In the genomic region with DNA sequence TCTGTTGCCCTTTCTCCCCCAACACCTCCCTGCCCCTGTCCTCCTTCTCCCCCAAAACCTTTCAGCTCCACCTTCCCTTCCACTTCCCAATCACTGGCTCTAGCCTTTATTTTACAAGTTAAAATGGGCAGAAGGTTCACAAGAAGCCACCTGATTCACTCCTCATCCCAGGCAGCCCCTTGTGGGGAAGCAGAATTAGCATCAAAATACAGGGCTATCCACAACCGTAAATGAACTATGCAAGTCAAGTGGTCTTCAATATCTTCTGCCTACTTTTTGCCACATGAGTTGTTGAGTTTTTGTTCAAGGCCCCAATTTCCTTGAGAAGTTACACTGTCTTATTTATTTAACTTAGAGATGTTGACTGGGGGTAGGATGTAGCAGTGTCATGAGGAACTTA, we compare ENCODE assay signal across 35 mouse cellular contexts.
"Had no signal": no experiment of that assay in that cellular context is flagged by ENCODE, and none has a peak within 500 bp of the region (broad histone marks: within the 10 kb centered on the region; RNA-seq: fewer than 3 reads in every experiment).

No protein-coding gene starts in this region.

- H3K9me3 ChIP-seq: heart, embryonic 10.5 days; heart, embryonic 12.5 days; heart, embryonic 13.5 days; heart, embryonic 15.5 days; hindbrain, embryonic 10.5 days; hindbrain, embryonic 12.5 days; hindbrain, embryonic 13.5 days; hindbrain, embryonic 15.5 days; intestine, embryonic 15.5 days; kidney, embryonic 15.5 days had no signal

- H3K9ac ChIP-seq: heart, embryonic 12.5 days; heart, embryonic 13.5 days; heart, embryonic 15.5 days; hindbrain, embryonic 12.5 days; hindbrain, embryonic 13.5 days; hindbrain, embryonic 14.5 days; hindbrain, embryonic 15.5 days; intestine, embryonic 15.5 days; kidney, embryonic 15.5 days had no signal

- H3K4me1 ChIP-seq: heart, embryonic 10.5 days; heart, embryonic 12.5 days; heart, embryonic 13.5 days; heart, embryonic 15.5 days; hindbrain, embryonic 10.5 days; hindbrain, embryonic 12.5 days; hindbrain, embryonic 13.5 days; hindbrain, embryonic 15.5 days; intestine, embryonic 15.5 days; kidney, embryonic 15.5 days had no signal

- H3K27me3 ChIP-seq: heart, embryonic 12.5 days; heart, embryonic 13.5 days; heart, embryonic 15.5 days; hindbrain, embryonic 12.5 days; hindbrain, embryonic 13.5 days; hindbrain, embryonic 15.5 days; intestine, embryonic 15.5 days; kidney, embryonic 15.5 days had no signal

- H3K36me3 ChIP-seq: heart, embryonic 10.5 days; heart, embryonic 12.5 days; heart, embryonic 13.5 days; heart, embryonic 15.5 days; hindbrain, embryonic 10.5 days; hindbrain, embryonic 12.5 days; hindbrain, embryonic 13.5 days; hindbrain, embryonic 15.5 days; intestine, embryonic 15.5 days; kidney, embryonic 15.5 days had no signal

- DNase-seq: heart, postnatal 10 days; heart, postnatal 14 days; heart, postnatal 36 days; heart, postnatal 4 days; kidney, adult 11 months; kidney, adult 18-20 months; kidney, adult 2 months; kidney, adult 8-10 months; kidney, adult 9 months; kidney, postnatal 10 days; kidney, postnatal 14 days; kidney, postnatal 25 days; kidney, postnatal 36 days; kidney, postnatal 4 days; layer of hippocampus, adult 9-11 months; layer of hippocampus, postnatal 36 days had no signal

- H3K4me3 ChIP-seq: heart, embryonic 10.5 days; heart, embryonic 12.5 days; heart, embryonic 13.5 days; heart, embryonic 15.5 days; hindbrain, embryonic 10.5 days; hindbrain, embryonic 12.5 days; hindbrain, embryonic 13.5 days; hindbrain, embryonic 15.5 days; intestine, embryonic 15.5 days; kidney, embryonic 15.5 days; layer of hippocampus, adult 2 months had no signal

- H3K27ac ChIP-seq: heart, embryonic 10.5 days; heart, embryonic 13.5 days; heart, embryonic 15.5 days; hindbrain, embryonic 10.5 days; hindbrain, embryonic 12.5 days; hindbrain, embryonic 13.5 days; hindbrain, embryonic 14.5 days; hindbrain, embryonic 15.5 days; hindbrain, postnatal 0 days; intestine, embryonic 15.5 days; kidney, embryonic 15.5 days; kidney, postnatal 0 days; layer of hippocampus, adult 2 months had no signal

- H3K4me2 ChIP-seq: heart, embryonic 11.5 days; heart, embryonic 12.5 days; heart, embryonic 13.5 days; heart, embryonic 15.5 days; hindbrain, embryonic 12.5 days; hindbrain, embryonic 13.5 days; hindbrain, embryonic 14.5 days; hindbrain, embryonic 15.5 days; intestine, embryonic 15.5 days; kidney, embryonic 15.5 days had no signal

- ATAC-seq: hindbrain, embryonic 16.5 days; hindbrain, postnatal 0 days; inflammation-experienced regulatory T-cells, adult 6 months; intestine, embryonic 15.5 days; intestine, embryonic 16.5 days; intestine, postnatal 0 days had no signal
